Mouse (Mus musculus): ENCODE data around the gene Sel1l3. TPM values are rescaled to one million over a fixed set of nuclear protein-coding genes. Genes with fewer than 3 reads are reported as not detected.

The Sel1l3 gene
- total RNA-seq, 2 experiments from 2014 or later = 0.55 to 0.57 TPM

- intact Hi-C loops (cut with DNase I) = no loop called here
- peak; percentile 5 for DNase-seq
These were observed 107.6 kb downstream of the Sel1l3 start for GRCm38 (mm10) chr5:53106125-53106524.

- DNase-seq = peak; percentile 24 to 57
- intact Hi-C loops (cut with DNase I) = no loop called here
These were observed 108.0 kb downstream of the Sel1l3 start for GRCm38 (mm10) chr5:53105716-53106115.

GRCm38 (mm10) chr5:53104177-53104855, 109.4 kb downstream of the Sel1l3 start:
- DNase-seq = no peak
- intact Hi-C loops (cut with DNase I) = no loop called here

GRCm38 (mm10) chr5:53101848-53102473, 111.8 kb downstream of the Sel1l3 start:
- DNase-seq = no peak
- intact Hi-C loops (cut with DNase I) = no loop called here

GRCm38 (mm10) chr5:53091331-53091730, 122.4 kb downstream of the Sel1l3 start:
- intact Hi-C loops (cut with DNase I) = no loop called here
- DNase-seq = no peak

- intact Hi-C loops (cut with DNase I) = no loop called here
- DNase-seq = no peak
These were observed 126.3 kb downstream of the Sel1l3 start for GRCm38 (mm10) chr5:53087452-53087851.

- intact Hi-C loops (cut with DNase I) = no loop called here
These were observed 135.3 kb downstream of the Sel1l3 start for GRCm38 (mm10) chr5:53078453-53078852.

GRCm38 (mm10) chr5:53074553-53074952, 139.2 kb downstream of the Sel1l3 start:
- intact Hi-C loops (cut with DNase I) = no loop called here
- no peak for DNase-seq

More at GRCm38 (mm10) chr5:53078453-53078852, 135.3 kb downstream of the Sel1l3 start:
- DNase-seq = no peak

- no peak for DNase-seq
- intact Hi-C loops (cut with DNase I) = no loop called here
These were observed 152.1 kb downstream of the Sel1l3 start for GRCm38 (mm10) chr5:53061532-53062130.

Other genes with a start within 250 kb of the Sel1l3 start
- gene Slc34a2, start 175.8 kb downstream of the Sel1l3 start, total RNA-seq (2021) = not detected
- 10 to 100 TPM; 87.8 to 88.7 TPM for gene Smim20, start 53.2 kb upstream of the Sel1l3 start, total RNA-seq (2021)

Data from heart, postnatal 10 days (tissue).